Mouse (Mus musculus) cerebellum, adult 18-20 months (tissue): ENCODE results near the gene Amn.

ENCODE experiments used
- DNase-seq, 2 experiments: peaks; one replicate each; pipeline ENCODE4 v3.0.0; 2021

The Amn gene

DNA sequence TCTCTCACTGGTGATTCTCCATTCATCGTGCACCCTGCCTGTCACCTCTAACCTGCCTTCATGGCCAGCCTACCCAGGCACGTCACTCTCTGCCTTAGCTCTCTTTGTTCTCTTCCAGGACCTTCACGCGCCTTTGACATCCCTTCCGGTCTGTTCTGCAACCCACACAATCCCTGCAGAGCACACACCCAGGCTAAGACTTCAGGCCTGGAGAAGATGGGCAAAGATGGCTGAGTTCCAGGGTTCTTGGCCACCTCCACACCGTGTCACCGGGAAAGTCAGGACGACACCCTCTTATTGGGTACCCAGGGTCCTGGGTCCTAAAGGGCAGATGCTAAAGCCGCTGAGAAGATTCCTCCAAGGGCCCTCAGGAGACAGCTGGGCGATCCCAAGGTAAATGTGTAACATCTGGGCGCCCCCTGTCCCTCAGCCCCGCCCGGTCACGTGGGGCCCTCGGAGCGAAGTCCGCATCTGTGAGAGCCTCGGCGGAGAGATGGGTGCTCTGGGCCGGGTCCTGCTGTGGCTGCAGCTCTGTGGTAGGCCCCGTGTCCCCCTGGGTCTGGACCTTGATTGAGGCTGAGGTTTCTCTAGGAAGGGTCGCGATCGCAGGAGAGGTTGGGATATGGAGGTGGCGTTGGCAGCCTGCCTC is at the start of gene Amn:
TSS of gene Amn (plus strand) at position 467 of the 649 bp plus-strand sequence.
- no peak for DNase-seq

DNA sequence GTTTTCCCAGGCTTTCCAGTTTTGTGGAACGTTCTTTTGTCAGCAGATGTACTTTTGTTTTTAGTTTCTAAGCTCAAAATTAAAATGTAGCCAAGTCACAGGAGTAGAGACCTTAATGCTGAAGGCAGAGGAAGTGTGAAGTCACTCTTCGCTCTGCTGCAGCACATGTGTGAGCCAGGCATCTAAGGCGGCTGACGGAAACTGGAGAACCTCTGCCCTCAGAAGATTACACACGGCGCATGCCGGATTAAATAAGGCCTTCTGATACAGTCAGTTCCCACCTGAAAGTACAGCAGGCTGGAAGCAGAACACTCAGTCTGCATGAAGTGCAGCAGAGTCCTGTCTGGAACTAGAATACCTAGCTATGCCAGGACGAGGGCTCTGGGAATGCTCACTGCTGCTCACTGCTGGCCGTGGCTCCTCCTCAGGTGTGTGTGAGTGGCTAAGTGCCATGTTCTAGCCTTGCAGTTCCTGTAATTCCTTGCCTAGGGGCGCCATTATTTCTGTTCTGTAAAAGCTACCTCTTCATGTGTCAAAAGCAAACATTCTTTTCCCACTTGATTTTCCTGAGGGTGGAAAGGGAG is 45.6 kb upstream of the Amn start:
- DNase-seq = no peak

DNA sequence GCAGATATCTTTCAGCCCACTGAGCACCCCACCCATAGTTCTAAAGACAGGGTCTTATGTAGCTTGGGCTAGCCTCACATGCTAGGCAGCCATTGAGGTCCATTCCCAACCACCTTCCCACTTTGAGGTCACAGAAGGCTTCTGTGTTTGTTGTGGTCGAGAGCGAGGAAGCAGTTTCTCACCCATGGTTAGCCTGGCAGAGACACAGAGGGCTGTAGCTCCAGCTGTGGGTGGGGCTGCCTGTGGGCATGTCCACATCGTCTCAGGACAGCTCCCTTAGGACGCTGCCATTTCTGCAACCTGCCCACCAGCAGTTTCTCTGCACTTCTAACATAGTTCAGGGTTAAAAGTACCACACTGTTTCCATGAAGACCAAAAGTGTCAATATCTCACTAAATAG is 43.5 kb upstream of the Amn start:
- DNase-seq = no peak

DNA sequence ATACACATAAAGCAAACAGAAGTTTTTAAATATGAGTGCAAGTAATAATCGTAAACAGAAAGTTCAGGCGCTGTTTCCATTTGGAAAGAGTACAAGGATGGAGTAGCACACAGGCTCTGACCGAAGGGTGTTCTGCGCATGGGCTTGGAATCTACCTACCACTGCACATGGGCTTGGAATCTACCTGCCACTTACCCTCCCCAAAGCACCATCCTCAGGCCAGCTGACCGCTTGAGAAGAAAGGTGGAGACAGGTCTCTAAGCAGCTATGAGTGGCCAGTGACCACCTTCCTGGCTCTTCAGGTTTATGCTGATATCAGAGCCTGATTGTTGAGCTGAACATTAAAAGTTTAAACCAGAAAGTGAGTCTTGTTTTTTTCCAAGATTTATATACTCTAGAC is 42.4 kb upstream of the Amn start:
- DNase-seq = no peak

DNA sequence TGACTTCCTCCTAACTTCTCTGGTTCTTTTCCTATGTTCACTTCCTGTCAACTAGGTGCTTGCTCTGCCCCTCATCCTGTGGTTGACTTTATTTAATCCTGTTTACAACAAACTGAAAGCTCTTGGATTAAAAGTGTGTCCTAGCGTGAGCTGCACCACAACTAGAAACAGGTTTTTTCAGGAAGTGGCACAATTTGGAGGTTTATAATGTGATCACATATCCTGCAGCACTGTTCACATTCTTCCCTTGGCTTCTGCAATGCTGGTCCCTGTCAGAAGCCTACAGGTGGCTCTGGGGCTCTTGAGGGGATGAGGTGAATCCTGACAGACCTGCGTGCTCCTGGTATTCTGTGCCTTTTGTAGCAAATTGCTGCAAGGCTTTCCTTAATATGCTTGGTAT is 40.1 kb upstream of the Amn start:
- no peak for DNase-seq

DNA sequence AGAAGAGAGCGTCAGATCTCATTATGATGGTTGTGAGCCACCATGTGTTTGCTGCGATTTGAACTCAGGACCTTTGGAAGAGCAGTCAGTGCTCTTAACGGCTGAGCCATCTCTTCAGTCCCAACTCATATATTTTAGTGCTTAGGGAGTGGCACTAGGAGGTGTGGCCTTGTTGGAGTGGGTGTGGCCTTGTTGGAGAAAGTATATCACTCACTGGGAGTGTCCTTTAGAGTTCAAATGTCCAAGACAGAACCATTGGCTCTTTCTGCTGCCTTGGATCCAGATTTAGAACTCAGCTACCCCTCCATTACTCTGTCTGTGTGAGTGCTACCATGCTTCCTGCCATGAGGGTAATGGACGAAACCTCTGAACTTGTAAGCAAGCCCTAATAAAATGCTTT is 37.1 kb upstream of the Amn start:
- DNase-seq = no peak

DNA sequence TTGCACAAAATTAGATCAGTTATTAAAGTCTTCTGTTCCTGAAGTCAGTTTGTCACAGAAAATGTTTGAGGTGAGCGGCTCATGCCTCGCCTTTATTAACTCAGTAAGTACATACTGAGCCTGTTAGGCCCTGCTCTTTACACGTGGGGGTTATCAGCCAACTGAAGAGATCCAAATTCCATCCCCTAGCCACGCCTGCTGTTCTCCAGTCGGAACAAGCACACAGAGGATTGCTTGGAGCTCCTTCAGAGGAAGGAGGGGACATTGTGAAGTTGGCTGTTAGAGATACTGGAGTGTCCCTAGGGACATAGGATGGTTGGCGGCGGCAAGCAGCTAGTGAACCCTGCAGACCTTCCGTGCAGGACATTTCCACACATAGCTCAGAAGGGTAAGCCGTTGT is 36.5 kb upstream of the Amn start:
- no peak for DNase-seq

DNA sequence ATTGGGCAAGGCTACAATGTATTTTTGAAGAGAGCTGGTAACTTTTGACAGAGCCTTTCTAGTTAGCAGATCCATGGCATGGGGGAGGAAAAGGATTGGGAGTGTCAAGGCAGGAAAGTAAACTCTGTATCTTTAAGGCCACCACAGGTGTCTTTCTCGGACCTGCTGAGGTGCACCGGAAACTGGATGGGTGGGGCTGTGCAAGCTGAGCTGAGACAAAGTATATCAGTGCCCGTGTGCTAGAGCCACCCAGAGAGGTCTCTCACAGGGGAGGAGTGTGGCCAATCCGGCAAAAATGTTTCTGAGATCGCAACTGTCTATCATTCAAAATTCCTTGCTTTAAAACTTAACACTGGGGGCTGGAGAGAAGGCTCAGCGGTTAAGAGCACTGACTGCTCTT is 35.3 kb upstream of the Amn start:
- DNase-seq = no peak

DNA sequence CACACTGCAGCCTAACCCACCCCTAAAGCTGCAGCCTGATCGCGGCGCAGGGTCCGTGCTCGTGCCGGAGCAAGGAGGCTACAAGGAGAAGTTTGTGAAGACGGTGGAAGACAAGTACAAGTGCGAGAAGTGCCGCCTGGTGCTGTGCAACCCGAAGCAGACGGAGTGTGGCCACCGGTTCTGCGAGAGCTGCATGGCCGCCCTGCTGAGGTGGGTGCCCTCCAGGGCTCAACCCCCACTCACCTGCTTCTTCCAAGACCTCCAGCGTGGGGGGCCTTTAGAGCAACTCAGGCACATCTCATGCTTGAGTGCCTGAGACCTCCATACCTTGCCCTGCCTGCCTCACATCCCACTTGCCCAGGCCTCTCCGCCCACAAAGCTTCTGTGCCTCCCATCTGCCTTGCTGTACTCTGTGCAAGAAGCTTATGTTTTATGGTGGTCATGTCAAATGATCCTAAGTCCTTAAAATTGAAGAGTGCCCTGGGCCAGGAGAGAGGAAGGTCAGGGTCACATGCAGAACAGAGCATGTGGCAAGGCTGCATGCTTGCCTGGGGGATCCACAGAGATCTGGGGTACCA is 33.2 kb upstream of the Amn start:
- no peak for DNase-seq

DNA sequence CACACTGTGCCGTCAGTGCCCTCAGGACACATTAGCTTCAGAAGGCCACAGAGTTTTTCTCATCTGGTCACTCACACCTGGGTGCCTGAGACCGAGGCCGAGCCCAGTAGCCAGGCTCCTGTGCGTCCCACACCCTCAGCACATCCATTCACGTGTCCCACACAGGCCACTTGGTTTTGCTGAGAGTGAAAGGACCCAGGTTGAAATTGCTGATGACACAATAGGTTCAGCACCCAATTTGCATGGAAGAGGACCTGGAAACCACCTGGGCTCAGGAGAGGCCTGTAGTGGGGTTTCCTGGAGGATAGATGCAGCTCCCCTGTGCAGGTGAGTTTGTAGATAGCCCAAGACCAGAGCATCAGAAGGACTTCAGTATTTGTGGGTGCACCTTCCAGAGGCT is 32.5 kb upstream of the Amn start:
- no peak for DNase-seq

DNA sequence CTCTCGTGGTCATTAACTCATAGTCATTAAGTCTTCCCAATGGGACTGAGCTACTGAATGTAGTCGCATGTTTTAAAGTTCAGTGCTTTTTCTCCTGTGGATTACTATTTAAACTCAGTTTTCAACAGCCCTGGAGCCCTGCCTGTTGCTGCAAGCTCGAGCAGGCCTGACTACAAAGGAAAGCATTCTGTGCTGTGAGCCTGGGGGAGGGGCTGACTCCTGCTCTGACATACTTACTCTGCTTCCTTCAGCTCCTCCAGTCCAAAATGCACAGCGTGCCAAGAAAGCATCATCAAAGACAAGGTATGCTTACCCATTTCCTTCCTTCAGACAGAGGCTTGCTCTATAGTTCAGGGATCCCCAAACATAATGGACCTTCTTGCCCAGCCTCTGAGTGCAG is 32.1 kb upstream of the Amn start:
- peak in 1 of 2 experiments; percentile 23 for DNase-seq

DNA sequence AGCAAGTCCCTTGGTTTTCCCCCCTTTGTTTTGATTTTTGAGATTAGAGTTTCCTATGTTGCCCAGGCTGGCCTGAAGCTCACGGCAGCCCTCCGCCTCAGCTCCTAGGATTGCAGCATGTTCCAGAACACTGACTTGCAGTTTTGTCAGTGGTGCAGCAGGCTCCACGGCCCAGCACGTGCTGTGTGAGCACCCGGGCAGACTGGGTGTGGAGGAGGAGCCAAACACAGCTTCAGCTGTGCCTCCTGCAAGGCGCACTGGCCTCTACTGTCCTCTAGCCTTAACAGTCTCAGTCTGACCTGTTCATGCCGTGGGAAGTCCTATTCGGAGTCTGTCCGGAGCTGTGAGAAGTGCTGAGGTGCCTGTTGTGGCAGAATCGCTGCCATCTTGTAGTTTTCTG is 31.0 kb upstream of the Amn start:
- DNase-seq = peak in 1 of 2 experiments; percentile 26

DNA sequence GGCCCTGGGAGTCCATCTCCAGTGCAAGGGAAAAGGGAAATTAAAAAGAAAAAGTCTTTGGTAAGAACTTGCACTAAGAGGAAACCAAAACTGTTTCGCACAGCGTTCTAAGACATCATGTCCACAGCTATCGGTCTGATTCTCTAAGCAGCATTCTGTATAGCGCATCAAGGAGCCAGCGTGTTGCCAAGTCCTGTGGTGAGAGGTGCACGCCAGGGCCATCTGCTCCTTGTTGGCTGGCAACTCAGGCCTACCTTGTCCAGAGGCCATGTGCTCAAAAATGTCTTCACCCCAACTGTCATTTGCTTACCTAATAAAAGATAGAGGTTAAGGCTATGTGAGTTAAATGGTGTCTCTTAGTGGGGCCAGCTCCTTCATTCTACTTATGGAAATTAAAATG is 29.0 kb upstream of the Amn start:
- peak; percentile 95 to 96 for DNase-seq

DNA sequence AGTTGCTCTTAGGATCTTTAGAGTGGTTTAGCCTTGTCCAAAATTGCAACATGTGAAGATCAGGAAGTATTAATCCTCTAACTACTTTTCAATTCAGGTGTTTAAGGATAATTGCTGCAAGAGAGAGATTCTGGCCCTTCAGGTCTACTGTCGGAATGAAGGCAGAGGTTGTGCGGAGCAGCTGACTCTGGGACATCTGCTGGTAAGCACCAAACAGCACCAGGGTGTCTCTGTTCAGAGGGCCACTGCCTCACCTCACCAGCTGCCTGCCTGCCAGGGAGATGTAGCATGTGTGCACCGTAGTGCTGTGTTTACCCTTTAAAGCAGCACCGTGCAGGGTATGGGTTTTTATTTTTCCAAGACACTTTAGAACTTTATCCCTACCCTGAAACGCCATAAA is 28.5 kb upstream of the Amn start:
- DNase-seq = peak; percentile 16 to 45

DNA sequence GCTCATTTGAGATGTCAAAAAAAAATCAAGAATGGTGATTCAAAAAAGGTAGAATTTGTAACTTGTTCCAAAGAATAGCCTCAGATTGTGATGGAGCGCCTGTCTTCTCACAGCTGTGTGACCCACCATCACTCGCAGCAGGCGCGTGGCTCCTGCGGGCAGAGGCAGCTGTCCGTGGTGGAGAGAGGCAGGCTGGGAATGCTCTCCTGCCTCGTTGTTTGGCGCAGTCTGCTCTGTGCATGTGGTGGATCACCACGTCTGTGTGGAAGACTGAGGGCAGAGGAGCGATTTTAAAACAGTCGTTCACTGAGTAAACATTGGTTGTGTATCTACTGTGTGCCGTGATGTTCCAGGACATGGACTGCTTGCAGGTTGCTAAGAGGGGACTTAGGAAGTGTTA is 27.2 kb upstream of the Amn start:
- DNase-seq = peak; percentile 32 to 38

DNA sequence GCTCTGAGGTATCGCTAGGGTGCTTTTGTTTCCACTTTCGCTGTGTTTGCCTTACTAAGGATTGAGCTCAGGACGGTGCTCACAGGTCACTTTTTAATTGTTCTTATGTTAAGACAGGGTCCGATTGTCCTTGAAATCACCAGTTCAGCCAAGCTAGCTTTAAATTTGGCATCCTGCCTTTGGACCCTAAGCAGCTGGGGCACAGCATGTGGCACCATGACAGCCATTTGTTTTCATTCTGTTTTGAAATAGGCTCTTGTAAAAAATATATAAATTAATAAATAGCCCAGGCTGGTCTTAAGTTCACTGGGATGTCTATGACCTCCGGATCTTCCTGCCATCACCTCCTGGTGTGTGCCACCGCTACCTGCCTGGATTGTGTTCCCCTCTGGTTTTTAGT is 25.8 kb upstream of the Amn start:
- no peak for DNase-seq

DNA sequence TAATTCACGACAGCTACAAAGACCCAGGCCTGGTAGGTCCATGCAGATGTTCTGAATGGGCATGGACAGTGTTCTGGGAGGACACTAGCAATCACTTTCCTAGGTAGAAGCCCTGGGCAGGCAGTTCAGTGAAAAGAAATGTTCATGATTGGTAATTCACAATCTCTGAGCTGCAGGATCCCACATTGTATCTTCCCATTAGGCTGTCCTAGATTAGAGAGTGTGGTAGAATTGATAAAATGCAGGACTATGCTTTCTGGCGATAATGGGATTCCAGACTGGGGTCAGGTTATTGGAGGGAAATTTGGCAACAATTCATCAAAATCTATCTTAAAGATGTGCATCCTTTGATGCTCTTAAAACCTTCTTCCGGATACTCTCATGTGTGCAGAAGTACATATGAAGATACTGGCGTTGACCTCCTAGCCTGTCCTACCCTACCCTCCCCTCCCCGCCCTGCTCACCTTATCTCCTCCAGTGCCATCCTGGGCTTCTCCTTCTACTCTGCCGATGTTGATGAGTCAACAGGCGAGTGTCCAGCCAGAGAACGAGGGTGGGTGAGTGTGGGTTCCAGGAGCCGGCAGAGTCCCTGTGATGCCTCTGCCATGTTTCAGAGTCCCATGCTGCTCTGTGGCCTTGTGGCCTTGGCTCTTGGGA is 24.0 kb upstream of the Amn start:
- no peak for DNase-seq

DNA sequence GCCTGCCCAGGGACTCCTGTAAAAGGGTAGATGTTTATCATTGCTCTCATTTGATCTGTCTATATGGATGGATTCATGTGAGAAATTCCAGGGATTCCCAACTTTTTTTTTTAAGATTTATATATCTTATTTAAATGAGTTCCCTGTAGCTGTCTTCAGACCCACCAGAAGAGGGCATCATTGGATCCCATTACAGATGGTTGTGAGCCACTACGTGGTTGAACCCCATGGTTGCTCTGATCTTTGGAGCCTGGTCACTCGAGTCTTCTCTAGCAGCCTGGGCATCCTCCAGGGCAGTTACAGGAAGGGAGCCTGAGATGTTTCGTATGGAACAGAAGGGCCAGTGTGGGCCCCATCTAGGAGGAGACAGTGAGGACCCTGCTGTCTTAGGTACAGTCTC is 21.8 kb upstream of the Amn start:
- DNase-seq = no peak

DNA sequence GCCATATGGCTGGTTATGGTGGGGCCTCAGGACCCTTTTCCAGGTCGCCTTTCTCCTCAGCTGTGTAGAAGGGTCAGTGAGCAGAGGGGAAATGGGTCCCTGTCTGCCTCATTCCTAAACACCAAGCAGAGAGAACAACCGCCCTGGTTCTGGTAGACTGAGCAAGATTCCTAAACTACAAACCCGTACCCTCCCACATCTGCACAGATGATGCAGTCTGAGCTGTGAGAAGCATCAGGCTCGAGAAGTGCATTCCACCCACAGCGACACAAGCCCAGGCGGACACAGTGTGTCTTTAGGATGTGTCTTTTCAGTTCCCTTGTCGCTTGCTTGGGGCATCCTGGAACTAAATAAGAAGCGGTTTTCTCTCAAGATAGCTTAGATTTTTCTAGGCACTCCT is 20.8 kb upstream of the Amn start:
- DNase-seq = no peak

DNA sequence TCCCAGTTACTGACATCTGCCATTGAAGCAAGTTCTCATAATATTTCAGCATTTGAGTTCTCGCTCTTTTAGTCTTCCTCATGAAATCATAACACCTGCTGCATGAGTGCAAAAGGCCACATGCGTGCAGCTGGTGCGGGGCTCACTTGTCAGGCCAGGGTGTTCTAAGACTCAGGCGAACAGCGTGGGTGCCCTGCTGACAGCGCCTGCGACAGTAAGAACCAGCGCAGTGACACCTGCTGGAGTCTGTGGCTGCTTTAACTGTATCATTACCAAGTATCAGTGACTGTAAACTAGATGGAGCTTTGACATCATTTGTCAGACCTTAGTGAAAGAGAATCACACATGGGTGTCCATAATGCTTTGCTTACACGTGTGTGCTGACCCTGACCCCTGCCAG is 19.7 kb upstream of the Amn start:
- DNase-seq = no peak

DNA sequence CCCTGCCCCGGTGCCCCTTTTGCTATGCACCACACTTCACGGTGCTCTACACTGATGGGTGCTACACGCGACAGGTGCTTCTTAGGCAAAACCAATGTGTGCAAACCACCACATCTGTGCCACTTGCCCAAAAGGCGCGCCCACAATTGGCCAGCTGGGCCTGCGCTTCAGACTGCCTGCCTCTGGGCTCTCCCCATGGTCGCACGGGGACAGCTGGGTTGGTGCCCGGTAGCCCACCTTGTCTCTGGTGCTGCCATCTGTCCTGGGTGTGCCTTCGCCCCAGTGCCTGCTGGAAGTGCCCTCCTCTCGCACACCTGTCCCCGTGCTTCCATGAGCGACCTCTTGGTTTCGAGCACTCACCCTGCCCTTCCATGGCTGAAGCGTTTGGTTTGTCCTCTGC is 7.2 kb upstream of the Amn start:
- DNase-seq = no peak

DNA sequence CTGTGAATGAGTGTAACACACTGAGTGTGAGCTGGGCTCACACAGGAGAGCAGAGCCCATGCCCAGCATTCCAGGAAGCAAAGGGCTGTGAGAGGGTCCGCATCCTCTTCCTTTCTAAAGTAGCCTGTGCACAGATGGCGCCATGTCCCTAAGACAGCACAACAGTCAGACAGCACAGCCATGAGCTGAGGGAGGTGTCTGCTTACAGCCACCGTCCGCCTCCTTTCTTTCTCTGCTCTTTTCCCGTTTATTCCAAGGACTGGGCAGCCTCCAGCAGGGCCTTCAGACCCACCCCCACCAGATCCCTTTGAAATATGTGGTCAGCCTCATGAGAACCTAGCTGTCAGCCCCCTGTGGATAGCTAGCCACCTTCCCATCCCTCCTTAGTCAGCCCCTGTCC is 5.7 kb upstream of the Amn start:
- no peak for DNase-seq

DNA sequence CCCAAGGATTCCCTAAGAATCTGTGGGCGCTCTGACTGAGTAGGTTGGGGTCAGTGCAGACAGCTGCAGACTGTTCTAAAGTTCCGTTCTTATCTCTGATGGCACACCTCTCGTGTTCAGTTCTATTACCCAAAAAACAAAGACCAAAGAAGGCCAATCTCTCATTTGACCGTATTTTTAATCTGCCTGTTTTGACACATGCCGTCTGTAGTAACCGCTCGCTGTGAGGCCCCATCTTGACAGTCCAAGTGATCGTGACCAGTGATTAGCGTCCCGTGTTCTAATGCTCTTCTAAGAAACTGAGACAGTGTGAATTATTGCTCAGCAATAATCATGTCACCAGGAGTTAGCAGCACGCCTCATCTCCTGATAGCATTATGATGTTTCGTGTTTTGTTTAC is 4.3 kb upstream of the Amn start:
- no peak for DNase-seq

DNA sequence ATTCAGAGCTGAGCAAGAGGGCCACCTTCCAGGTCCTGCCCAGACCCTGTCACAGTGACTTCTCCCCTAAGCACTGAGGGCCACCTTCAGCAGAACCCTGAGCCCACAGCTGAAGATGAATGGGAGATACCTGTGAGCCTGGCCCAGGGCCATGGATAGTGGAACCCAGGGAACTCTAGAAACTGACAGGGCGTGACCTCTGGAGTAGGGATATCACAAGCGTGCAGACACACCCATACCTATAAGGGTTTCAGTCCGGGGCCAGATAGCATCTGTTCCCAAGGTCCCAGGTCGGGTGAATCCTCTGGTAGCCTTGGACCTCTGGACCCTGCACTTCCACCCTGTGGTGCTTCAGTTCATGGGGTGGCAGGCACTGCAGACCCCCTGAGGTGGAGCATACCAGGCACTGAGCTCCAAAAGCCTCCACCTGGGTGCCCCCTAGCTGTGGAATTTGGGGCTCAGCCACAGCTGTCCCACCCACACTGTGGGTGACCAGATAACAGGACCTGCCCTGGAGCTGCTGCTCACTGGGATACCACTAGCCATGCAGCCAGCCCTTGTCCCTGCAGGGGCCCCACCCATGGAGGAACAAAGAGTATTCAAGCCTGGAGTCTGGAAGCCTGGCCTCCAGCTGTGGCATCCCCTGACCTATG is 3.1 kb upstream of the Amn start:
- no peak for DNase-seq
